Mouse (Mus musculus) left cerebral cortex, postnatal 36 days (tissue): Measurements from ENCODE around the gene Zbtb5. TPM values are rescaled to one million over a fixed set of nuclear protein-coding genes. Genes with fewer than 3 reads are reported as not detected.
"Not testable (repeated sequence)": the region's sequence is repeated elsewhere in the genome, so short reads cannot be mapped to it uniquely, and the experiment has no call there.

Experiments used
- DNase-seq, 2 experiments: peaks; one replicate each; pipeline ENCODE4 v3.0.0; 2021 to 2022; ENCODE audit warnings: low spot score in 2 of 2, mixed read lengths in 1 of 2
- intact Hi-C: fragments of 180-260 bp; cut with DNase I; formaldehyde crosslinking; loops from one replicate; pipeline ENCODE4 v1.15.1; 2025
- total RNA-seq, 2 experiments: library from RNA; stranded (reverse); gene quantifications; 2 replicates each; pipeline ENCODE4 v1.2.3; 2021

The Zbtb5 gene
- total RNA-seq, 2 experiments from 2014 or later: 8.0 to 8.8 TPM

GRCm38 (mm10) chr4:45013537-45013936 is 1.3 kb upstream of the Zbtb5 start:
- no peak for DNase-seq
- intact Hi-C loops: loop anchor here (2.0 to 10.0 kb wide), 2 partner anchors 41 to 391 kb away; partner anchors contain the start of gene Slc25a51

GRCm38 (mm10) chr4:45013031-45013431 is 819 bp upstream of the Zbtb5 start:
- no peak for DNase-seq
- intact Hi-C loops: loop anchor here (2.0 to 10.0 kb wide), 2 partner anchors 40 to 392 kb away; partner anchors contain the start of gene Slc25a51

DNA sequence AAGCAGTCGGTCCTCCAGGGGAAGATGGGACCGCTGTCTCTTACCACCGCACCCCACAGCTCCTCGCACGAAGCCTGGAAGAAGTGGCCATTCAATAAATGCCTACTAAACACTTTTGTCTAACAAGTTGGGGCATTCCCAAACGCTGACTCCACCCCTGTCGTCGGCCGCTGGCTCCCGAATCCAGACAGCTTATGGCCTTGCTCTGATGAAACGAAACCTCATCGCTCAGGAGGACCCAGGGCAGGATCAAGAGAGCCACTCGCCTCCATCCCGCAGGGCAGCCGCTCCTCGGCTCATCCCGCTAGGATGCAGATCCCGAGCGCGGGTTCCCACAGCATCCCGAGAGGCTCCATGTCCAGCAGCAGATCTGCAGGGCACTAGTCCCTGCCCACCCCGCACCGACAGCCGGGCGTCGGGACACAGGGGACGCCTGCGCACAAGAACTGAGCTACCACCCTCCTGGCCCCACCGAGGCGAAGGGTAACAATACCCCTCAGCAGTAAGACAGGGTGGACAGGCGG is 569 bp downstream of the Zbtb5 start:
- intact Hi-C loops: loop anchor here (2.0 to 10.0 kb wide), 2 partner anchors 39 to 393 kb away; partner anchors contain the start of gene Slc25a51
- DNase-seq: no peak

DNA sequence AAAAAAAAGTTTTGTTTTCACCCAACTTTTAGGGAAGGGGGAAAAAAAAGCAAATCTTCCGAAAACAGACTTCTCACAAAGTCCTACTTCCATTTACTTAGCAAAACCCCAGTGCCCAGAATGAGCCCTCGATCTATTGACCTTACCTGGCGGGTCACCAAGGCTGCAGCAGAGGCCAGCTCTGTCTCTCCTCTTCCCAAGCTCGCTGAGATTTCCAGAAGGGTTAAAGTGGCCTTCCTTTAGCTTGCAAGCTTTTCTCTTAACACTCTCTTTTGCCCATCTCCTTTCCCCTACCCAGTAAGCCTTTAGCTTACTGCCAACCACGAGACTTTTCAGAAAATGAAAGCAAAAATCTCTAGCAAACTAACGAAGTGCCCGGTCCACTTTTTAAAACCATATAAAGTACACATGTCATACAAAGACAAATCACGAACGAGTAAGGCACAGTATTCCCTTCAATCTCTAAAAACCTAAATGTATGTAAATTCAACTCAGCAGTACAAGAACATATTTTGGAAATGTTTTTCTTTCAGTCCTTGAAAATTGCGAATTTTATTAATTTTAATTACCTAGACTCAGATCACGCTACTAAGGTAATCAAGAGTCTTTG is 1.3 kb downstream of the Zbtb5 start:
- intact Hi-C loops: loop anchor here (10.0 kb wide), 1 partner anchor 394 kb away; the partner anchor contains the start of gene Slc25a51
- no peak for DNase-seq

DNA sequence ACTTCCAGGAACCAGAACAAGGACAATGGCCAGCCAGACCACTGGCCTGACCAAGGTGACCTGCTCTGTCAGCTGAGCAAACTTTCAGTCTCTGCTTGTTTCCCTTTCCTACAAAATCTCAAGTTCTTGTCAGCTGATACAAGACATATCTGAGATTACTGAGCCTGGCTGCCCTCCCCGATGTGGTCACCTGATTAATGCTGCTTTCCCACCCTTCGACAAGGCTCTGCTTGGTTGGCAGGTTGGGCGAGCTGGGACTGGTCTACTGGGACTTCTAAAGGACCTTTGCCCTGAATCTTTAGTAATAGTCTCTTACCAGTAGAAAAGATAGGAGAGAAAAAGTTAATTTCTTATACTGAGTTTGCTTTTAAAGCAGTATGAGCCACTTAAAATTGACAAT is 6.8 kb downstream of the Zbtb5 start:
- no peak for DNase-seq
- intact Hi-C loops: no loop called here

DNA sequence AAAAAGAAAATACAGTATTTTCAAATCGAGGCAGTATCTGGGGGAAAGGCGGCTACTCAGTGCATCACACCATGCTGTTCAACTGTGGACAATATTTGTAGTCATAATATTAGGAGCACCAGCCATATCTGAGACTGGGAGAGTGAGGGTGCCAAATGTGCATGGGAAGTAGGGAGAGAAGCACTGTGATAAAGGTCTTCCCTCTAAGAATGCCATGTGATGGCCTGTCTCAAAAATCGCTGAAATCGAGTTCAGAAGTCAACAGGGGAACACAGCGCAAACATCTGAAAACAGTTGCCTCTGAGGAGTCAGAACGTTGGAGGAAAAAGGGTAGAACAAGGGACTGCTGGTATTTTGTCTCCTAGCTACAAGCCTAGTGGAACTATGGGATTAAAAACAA is 12.2 kb downstream of the Zbtb5 start:
- no peak for DNase-seq
- intact Hi-C loops: no loop called here

DNA sequence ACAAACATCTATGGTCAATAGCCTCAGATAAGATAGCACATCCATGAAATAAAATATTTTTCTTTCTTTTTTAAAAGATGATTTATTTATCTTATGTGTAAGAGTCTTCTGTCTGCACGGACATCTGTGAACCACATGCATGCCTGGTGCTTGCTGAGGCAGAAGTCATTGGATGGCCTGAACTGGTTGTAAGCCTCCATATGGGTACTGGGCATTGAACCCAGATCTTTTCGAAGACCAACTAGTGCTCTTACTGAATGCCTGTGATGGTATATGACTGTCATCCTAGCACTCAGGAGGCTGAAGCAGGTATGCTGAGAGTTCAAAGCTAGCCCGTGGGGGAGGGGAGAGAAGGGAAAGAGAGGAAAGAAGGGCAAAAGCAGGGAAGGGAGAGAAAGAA is 14.1 kb downstream of the Zbtb5 start:
- intact Hi-C loops: no loop called here
- DNase-seq: no peak

DNA sequence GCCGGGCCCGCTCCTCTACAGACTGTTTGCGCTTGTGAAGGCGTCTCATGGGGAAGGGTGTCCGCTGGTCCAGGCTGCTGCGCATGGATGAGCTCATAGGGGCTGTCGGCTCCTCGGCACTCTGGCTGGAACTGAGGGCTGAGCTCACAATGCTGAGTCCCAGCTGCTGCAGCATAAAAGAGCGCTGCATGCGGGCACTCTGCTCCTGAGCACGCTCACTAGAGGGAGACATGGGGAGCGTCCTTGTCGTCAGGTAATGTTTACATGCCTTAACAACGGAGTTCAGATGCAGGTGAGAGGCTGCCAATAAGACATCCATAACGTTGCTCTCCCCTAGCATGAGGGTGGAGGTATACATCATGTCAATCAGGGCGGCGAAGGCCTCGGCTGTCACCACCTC is 17.4 kb downstream of the Zbtb5 start:
- no peak for DNase-seq
- intact Hi-C loops: no loop called here

- no peak for DNase-seq
- intact Hi-C loops: no loop called here
Observed at GRCm38 (mm10) chr4:44993847-44994246, 18.4 kb downstream of the Zbtb5 start.

GRCm38 (mm10) chr4:44993179-44993578 is 19.0 kb downstream of the Zbtb5 start:
- intact Hi-C loops, DNase-seq: not testable (repeated sequence)

GRCm38 (mm10) chr4:44992330-44992729 is 19.9 kb downstream of the Zbtb5 start:
- intact Hi-C loops, DNase-seq: not testable (repeated sequence)

DNA sequence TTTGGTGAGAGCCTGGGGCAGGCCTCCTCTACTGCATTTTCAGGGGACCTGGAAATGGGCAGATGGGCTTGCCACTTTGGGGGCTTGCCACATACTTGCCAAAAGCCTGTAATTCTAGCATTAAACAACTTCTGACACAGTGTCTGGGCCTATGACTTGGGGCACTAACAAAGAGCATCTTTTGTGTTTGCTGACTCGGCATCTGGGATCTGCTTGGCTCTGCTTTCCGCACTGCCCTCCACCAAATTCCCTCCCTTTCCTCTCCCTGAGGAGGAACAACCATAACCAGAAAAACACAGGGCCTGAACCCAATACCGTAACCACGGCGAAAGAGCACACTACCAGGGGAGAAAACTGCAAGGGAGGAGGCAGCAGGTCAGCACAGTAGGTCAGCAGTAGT is 21.7 kb downstream of the Zbtb5 start:
- intact Hi-C loops: no loop called here
- no peak for DNase-seq

GRCm38 (mm10) chr4:44983131-44983740 is 29.0 kb downstream of the Zbtb5 start:
- intact Hi-C loops: no loop called here

GRCm38 (mm10) chr4:44982440-44983130 is 29.6 kb downstream of the Zbtb5 start:
- intact Hi-C loops: no loop called here
- no peak for DNase-seq

More at GRCm38 (mm10) chr4:44983131-44983740, 29.0 kb downstream of the Zbtb5 start:
- DNase-seq: no peak

DNA sequence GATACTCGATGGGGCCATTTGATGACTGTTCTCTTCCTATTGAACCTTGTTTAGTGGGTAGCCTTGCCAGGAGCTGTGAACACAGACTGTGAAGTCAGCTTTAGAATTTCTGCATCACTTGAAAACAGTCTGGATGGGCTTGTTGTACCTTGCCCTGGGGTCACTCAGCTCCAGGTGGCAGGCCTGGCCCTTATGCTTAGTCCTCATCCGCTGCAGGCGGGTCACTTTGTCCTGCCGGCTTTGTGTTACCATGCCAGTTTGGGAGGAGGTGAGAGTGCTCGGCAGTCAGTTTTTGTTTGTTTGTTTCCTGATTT is 30.3 kb downstream of the Zbtb5 start:
- DNase-seq: no peak
- intact Hi-C loops: no loop called here

DNA sequence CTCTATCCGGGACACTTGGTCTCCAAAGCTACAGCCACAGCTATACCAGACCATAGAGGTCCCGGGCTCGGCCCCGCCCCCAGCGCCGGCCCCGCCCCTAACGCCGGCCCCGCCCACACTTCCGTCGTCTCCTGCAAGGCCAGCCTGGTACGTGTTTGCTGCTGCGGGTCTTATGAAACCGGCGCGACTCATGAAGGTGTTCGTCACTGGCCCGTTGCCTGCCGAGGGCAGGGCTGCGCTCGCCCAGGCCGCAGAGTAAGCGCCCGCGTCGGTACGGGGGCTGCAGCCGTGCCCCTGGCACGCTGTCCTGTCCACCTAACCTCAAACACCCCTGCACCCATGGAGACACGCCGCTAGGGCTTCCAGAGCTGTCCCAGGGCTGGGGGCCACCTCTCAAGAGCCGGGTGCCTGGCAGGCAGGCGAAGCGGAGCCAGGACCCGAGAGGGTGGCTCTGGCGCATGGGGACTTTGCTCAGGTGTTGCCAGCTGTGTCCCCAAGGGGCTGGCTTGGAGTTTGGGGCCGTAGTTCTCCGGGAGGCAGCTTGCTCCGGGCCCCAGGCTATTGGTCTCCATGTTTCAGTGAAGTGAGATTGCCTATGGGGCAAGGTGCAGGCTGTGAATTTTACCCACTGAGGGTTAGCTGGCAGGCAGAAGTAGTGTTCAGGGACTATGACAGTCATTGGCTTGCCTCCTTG is 30.8 kb downstream of the Zbtb5 start, which contains the start of gene Grhpr:
Gene Grhpr, plus strand, starts transcription at position 116 of the 694 bp plus-strand sequence.
- intact Hi-C loops: no loop called here

DNA sequence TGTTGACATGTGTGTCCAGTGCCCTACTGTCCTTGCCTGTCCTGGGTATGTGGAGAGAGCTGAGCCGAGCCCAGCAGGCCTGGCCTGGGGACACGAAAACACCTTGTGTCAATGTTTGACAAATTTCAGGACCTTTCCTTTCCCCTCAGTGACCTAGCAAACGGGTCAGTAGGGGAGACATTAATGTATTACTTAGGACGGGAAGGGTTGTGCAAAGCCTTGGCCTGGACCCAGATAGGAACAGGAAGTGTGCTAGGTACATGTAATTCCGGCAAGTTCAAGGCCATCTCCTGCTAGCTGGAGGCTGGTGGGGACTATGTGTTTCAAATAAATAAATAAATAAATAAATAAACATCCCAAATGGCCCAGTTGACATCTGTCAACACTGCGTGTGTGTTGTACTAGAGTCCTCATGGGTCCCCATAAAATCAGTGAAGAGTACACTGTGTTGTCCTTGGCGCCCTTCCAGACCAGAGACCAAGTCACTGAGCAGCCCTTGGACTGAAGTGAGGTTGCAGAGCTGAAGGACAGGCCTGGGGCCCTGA is 32.3 kb downstream of the Zbtb5 start:
- no peak for DNase-seq
- intact Hi-C loops: no loop called here

More for the DNA sequence above, 30.8 kb downstream of the Zbtb5 start, which contains the start of gene Grhpr:
- DNase-seq: peak; percentile 72 to 77

DNA sequence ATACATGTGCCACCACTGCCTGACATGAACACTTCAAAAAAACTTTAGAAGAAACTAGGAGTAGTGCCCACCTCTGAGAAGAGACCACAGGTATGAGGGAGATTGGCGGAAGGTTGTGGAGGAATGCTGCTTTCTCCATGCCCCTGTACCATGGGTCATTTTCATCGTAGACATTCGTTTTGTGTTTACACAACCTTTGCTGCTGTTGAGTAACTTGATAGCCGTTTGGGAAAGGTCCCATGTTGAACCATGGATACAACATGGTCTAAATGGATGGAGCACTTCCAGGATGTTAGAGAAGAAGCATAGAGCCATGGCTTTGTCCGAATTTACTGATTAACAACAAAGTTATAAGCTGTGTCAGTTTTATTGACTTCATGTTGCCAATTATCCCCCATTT is 34.0 kb downstream of the Zbtb5 start:
- no peak for DNase-seq

GRCm38 (mm10) chr4:44976921-44977710 is 35.1 kb downstream of the Zbtb5 start:
- DNase-seq: no peak
- intact Hi-C loops: no loop called here

More for the DNA sequence above, 34.0 kb downstream of the Zbtb5 start:
- intact Hi-C loops: no loop called here
